Mouse (Mus musculus): ENCODE measurements around the gene Fam104a.

DNA sequence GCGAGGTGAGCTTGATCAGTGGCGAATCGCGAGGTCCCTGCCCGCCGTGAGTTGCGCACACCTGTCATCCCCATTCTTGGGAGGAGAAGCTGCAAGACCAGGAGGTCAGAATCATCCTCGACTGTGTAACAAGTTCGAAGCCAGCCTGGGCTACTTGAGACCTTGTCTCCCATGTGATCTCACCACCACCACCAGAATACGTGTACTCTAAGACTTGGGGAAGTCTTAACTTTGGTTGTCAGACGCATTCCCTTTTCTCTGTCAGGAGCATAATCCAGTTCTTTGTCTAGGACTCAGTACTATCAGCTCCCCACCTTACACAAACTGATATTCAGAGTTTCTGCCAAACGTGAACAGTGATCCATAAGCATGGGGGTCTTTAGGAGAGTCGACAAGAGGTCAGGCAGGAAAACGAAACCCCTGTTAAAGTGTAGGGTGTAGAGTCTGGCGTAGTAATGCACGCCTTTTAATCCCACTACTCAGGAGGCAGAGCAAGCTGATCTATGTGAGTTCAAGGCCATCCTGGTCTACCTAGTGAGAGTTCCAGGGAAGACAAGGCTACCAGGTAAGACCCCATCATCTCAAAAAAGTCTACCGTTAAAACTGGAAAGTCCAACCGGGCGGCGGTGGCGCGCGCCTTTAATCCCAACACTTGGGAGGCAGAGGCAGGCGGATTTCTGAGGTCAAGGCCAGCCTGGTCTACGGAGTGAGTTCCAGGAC, 912 bp upstream of the Fam104a start:
- TF ChIP-seq POLR2A (IDR thresholded peaks at IDR 0.05; ENCODE audit: insufficient read depth, low read depth, low read length) = no peak
- TF ChIP-seq CTCF (IDR thresholded peaks at IDR 0.05; ENCODE audit: insufficient read depth, low read depth, low read length) = no peak

Data from olfactory bulb, adult 2 months (tissue).